Mouse (Mus musculus) spleen, adult 2 months (tissue): Measurements from ENCODE around the gene Trnt1.

ENCODE experiments used
- CTCF ChIP-seq: fragments of 200-500 bp; IDR thresholded peaks from 2 replicates; pipeline ENCODE4 v1.5.1; 2011; ENCODE audit warnings: mild to moderate bottlenecking, inconsistent platforms; ENCODE audit not compliant: insufficient read depth, insufficient read length, insufficient replicate concordance; ENCODE audit errors: extremely low read depth
- POLR2A ChIP-seq: fragments of 200-500 bp; IDR thresholded peaks from 2 replicates; pipeline ENCODE4 v1.6.1; 2011; ENCODE audit warnings: low read depth, low read length, inconsistent platforms

DNA sequence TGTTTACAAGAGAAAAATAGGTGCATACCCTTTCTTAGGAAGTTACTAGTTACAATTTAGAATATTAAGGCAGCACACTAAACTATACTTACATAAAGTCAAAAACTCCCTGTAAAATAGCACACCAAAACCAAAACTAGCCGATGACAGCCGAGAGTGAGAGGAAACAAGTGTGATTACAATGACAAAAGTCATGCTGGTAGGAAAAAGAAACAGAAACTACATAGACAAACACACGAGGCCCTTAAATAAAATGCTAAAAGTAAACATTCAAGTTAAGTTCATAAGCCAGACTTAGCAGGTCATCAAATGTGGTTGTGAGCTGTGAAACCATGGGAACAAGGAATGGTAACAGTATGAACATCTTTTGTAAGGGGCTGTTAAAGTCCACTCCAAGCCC is 18.2 kb downstream of the Trnt1 start:
- TF ChIP-seq CTCF (no peak), POLR2A (no peak)
